Mouse (Mus musculus): Measurements from ENCODE around the gene Gucd1.
"Not testable (repeated sequence)": the region's sequence is repeated elsewhere in the genome, so short reads cannot be mapped to it uniquely, and the experiment has no call there.

Gucd1 gene

DNA sequence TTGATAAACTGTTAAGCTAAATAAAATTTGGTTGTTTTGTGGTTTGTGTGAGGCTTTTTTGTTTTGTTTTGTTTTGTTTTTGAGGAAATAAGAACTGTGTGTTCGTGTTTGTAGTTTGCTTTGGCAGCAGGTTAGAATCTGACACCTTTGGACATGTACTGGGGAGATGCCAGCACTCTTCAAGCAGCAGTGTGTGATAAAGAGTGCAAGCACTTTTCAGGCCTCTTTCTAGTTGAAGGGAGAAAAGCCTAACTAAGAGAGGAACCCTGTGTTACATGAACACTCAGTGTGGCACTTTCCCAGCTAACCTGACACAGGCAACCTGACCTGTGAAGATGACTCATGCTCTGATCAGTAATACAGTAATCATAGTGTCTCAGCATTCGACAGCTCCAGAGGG lies 17.7 kb upstream of the Gucd1 start:
- no peak for DNase-seq (ENCODE audit: low spot score)

DNA sequence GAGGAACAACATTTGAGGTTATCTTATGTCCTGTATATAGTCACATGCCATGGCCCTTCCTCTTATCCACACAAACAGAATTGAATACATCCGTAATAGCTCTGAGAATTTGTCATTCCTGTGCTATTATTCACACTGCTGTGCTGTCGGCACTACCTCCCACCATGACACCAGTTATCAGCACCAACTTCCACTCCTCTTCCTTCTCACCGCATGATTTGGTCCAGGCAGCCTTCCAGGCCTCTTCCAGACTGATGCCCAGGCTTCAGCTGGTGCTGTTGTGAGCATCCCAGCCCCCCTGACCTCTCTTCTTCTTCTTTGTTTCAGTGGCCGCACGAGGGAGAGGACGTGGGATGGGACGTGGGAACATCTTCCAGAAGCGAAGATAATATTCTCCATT lies 17.2 kb upstream of the Gucd1 start:
- no peak for DNase-seq (ENCODE audit: low spot score)

DNA sequence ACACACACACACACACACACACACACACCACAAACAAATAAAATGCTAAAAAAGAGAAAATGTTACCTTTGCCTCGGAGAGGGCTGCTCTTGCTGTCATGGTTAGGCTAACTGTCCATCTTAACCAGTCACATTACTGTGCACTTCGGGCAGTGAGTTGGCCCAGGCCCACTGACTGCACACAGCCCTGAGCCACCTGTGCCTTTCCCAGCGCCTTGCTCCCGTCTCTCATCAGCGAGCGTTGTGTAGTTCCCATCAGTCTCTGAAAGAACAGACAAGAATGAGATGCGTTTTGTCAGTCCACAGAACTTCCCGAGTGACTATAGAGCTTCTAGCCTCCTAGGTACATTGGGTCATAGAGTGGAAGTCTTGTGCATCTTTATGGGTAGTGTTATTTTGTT lies 16.4 kb upstream of the Gucd1 start:
- no peak for DNase-seq (ENCODE audit: low spot score)

DNA sequence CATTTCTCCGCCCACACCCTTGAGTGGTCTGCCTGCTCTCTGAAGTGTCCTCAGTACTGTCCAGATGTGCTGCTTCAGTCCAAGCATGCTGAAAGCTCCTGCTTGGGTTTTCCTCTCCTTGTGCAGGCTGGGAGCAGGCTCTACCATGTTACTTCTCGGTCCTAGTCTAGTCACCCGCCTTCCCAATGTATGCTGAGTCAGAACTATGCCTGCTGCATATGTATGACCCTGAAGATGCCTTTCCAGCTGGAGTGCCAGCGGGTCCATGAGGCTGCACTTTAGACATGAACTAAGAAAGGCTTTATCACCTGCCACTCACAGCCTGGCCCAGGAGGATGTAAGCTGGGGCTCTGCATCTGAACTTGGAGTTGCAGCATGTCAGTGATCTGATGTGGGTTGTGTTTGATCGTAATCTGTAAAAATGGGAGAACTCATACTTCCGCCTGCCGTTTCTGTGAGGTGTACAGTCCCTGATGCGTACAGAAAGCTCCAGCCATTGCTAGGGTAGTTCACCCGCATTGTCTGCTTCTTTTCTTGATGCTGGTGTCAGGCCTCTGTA lies 13.8 kb upstream of the Gucd1 start:
- DNase-seq (ENCODE audit: low spot score) = no peak

DNA sequence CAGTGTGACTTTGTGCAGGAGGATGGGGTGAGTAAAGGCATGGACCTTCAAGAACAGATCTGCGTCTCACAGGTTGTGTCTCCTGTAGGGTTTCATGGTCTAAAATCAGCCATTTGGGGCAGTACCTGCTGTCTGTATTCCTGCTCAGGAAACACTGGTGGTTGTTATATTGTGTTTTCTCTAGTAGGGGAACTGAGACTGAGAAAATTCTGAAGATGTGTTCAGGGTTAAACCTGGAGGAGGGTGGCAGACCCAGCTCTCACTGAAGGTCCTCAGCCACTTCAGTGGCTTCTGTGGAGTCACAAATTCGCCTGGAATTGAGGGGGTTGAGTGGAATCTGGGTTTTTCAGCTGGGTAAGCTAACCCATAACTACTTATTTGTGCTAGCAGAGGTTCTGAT lies 12.6 kb upstream of the Gucd1 start:
- DNase-seq (ENCODE audit: low spot score) = no peak

DNA sequence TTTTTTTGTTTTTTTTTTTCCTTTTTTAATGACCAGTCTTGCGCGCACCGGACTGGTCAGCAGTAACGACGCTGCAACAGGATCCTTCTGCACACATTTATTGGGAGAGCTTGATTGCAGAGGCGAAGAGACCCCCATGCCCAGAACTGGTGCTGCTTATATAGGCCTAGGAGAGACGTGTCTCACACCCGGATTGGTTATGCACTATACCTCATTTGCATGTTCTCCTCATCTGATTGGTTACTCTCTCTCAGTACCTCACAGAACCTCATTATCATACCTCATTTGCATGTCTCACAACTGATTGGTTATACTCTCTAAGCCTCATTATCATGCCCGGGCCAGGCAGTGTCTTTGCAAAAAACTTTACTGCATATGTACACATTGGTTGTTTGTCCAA lies 7.7 kb upstream of the Gucd1 start:
- DNase-seq (ENCODE audit: low spot score) = not testable (repeated sequence)

DNA sequence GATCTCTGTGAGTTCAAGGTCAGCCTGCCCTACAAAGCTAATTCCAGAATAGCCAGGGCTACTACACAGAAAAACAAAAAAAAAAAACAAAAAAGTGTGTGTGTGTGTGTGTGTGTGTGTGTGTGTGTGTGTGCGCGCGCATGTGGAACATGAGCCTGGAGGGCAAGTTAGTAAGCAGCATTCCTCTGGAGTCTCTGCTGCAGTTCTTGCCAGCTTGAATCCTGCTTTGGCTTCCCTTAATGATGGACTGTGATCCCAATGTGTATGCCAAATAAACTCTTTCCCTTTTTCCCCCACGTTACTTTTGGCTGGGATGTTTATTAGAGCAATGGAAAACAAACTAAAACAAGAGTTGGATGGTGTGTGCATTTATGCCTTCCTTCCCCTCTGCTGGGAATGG lies 3.9 kb upstream of the Gucd1 start:
- no peak for DNase-seq (ENCODE audit: low spot score)

DNA sequence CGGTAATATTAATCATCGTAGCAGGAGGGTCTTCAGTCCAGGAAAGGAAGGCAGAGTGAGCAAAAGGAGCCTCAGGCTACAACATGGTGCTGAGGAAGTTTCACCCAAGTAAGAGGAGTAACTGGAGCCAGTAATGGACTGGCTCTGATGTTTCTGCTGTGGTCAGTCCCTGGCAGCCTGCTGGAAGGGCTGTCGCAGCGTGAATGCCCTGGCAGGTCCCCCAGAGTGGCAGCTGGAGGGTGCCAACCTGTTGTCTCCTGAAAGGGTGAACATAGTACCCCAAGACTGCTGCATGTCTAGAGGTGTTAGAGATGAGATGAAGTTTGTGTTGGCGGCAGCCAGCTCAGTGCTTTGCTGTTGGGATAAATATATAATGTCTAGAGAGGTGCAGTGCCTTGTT lies 2.8 kb upstream of the Gucd1 start:
- no peak for DNase-seq (ENCODE audit: low spot score)

DNA sequence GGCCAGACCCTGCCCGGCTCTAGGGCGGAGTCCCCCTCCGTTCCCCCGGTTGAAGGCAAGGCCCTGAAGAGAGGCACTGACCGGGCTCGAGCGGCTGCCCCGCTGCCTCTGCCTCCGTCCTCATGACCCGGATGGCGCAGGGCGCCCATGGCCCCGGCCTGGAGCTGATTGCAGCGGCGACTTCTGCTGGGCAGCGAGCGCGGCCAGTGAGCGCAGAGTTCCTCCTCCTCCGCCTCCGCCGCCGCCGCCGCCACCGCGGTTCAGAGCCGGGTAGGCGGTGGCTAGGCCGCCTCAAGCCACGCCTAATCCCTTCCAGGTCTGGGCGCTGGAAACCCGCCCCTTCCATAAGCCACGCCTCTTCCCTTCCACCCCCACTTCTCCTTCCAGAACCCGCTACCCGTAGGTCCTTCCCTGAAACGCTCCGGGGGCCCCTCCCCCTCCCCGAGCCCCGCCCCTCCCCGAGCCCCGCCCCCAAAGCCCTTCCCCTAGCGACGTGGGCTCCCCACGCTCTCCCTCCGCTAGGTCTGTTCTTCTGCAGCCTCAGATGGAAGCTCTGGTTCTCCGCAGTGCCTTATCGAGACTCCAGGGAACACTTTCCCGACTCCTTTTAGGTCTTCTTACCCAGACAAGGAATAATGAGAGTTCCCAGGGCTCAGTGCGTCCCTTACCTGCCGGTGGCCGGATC lies 557 bp downstream of the Gucd1 start, which contains the start of gene Snrpd3:
TSS of gene Snrpd3 (plus strand) at position 479 of the 685 bp plus-strand sequence.
- peak; percentile 91 for DNase-seq (ENCODE audit: low spot score)

DNA sequence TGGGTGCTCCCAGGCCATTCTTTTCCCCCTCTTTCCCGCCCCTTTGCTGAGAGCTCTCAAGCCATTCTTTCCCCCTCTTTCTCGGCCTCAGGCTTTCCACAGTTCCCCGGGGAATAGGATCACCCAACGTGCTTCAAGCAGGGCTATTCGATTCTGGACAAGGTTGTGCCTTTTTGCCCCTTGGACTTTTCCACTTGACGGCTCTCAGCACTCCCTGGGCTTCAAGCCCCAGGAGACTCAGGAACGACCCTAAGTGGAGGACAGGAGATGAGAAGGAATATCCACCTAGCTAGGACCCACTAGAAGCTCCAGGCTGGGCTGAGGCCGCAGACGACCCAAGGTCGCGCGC lies 1.1 kb downstream of the Gucd1 start:
- DNase-seq (ENCODE audit: low spot score) = no peak

DNA sequence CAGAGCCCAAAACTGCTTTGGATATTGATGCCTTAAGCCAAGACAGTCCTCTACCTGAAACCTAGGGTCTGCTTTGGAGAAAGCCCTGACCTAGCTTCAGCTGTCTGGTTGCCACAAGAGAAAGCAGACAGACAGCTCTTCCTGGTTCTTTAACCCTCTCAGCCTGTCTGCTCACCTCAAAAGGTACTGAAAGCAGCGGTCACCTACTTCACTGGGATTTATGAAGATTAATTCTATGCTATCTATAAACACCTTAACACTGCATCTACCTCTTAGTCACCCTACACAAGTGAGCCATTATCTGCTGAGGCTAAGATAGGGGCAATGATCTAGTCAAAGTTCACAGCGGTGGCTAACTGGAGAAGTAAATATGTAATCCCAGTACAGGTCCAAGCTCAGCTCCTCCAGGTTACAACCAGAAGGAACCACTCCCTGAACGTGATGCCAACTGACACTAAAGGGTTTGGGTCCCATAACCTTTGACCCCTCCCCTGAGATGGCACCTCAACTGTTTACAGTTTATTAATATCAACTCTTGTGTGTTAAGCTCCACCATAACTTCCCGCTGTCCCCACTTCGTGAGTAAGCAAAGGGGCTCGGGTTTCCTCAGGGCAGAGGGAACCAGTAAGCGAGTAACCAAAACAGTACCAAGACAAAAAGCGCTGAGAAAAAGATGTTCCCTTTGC lies 1.6 kb downstream of the Gucd1 start:
- peak; percentile 25 for DNase-seq (ENCODE audit: low spot score)

DNA sequence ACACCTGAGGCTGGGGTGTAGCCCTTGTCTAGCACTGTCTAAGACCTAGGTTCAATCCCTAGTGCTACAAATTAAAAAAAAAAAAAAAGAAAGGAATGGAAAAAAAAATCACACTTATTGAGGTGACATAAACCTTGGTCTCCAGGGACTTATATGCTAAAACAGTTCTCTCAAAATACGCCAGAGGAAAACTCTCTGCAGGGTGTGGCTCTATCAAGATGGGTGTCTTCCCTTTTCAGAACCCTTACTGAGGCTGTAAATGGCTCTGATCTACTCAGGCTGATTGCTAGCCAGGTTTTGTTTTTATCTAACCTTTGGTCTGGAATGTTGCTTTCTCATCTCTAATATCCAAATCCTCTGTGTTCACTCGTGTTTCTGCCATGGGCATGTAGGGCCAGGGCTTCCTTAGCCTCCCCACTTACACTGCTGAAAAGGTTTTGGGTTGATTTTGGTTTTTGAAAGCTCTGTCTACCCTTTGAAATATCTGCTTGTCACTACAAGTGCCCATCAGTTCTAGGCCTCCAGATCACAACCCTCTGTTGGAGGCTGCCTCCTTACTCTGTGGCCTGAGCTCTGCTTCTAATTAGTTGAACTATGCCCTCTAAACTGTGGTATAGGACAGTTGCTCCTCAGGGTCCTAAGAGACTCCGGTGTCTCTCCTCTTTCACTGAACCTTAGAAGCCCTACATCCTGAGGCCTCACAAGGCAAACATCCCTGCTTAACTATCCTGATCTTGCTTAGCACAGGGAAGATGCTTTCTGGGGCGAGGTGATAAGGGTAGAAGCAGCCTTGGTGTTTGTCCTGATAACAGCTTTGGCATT lies 2.3 kb downstream of the Gucd1 start:
- no peak for DNase-seq (ENCODE audit: low spot score)

DNA sequence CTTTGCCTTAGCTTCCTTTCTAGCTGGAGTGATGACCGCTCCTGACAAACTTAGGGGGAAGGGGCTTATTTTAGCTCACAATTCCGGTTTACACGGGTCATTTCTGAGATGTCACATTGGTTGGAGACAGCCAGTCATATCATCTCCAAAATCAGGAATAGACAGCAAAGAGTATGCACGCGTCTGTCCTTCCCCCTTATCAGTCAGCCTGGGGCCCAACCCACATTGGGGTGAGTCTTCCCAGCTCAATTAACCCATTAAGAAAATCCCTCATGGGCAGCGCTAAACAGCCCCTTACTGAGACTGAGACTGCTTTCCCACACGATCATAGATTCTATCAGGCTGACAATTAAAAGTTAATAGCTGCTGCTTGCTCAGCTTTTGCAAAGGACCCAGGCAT lies 3.4 kb downstream of the Gucd1 start:
- no peak for DNase-seq (ENCODE audit: low spot score)

DNA sequence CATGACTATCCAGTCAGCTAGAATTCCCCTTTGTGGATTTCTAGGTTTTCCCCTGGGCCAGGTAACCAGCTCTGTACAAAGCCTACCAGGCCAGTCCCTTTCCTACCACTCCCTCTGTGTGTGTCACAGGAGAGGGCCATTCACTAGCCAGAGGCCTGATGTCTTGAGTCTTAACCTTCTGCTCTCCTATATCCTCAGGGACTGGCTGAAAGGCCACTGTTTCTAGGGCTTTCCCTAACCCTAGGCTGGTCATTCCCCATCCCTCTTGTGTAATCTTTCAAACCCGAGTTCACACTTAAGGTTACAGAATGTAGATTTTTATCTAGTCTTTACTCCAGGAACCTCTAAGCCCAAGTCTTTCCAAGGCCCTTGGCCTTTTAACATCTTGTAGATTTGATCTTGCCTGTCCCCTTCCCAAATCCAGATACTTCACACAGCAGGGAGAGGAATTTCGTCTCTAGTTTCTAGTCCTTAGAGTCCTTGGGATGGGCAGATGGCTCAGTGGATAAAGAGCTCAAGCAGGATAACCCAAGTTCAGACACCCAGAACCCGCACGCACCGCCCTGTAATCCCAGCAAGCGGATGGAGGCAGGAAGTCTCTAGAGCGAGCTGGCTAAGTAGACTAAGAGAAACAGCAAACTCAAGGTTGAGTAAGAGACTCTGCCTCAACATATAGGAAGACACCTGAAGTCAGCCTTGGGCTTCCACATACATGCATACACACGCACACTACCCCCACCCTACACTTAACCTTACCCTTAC lies 4.3 kb downstream of the Gucd1 start:
- no peak for DNase-seq (ENCODE audit: low spot score)

DNA sequence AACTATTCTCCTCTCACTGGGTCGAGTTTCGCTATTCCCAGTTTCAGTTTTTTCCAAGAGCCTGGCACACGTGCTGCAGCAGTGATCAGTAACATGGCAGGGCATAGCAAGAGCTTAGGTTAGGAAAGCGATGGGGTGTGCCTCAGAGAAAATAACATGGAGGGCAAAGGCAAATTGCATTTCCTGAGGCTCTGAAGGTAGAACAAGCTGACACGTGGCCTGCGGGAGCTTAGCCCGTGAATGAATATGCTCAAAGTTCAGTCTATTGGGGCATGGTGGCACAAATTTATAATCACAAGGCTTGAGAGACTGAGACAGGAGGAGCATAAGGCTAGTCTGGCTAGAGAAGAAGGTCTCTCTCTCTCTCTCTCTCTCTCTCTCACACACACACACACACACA lies 5.0 kb downstream of the Gucd1 start:
- DNase-seq (ENCODE audit: low spot score) = no peak

DNA sequence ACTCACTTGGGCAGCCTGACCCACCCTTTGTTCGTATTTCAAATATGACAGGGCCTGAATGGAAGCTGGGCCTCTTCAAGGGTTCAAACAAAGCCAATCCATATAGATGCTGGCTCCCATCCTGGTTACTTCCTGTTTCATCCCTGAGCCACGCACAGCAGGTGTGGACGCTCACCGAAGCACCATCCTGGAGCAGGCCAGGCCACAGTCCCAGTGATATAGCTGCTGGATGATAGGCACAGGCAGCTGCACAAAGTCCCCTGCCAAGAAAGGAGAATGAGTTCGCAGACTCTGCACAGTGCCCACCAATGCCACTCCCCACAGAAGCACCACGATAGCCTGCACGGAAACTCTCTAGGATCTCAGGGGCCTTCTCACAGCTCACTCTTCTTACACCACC lies 5.9 kb downstream of the Gucd1 start:
- DNase-seq (ENCODE audit: low spot score) = no peak

DNA sequence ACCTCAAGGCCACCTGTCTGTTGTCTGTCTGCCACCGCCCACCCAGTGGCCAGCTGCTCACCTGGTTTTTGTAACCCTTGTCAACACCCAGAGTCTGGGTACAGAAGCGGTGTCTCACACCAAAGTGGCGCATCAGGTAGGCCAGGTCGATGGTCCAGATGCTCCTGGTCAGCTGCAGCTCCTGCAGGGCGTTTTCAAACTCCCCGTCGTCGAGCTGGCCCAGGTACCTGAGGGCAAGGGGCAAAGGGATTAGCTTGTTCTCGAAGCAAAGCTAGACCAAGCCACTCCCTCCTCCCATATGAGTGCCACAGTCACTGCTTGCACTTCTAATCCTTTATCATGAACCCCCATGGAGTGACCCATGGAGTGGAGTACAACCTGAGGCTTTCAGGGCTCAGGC lies 6.7 kb downstream of the Gucd1 start:
- DNase-seq (ENCODE audit: low spot score) = no peak

DNA sequence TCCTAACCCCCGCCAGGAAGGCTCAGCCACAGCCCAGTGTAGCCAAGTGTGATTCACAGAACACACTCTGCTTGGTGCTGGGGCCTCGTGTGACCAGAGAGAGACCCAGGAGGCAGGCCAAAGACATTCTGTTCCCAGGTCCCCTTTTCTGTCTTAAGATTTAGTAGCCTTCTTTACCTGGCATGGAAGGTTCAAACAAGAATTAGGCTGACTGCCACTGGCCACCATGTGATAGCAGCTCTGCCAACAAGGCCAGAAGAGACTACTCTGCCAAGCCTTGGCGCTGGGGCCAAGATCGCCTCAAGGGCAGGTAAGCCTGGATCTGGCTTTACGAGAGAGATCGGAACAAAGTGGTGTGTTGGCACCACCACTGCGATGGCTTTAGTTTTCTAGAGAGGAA lies 7.3 kb downstream of the Gucd1 start:
- DNase-seq (ENCODE audit: low spot score) = no peak

DNA sequence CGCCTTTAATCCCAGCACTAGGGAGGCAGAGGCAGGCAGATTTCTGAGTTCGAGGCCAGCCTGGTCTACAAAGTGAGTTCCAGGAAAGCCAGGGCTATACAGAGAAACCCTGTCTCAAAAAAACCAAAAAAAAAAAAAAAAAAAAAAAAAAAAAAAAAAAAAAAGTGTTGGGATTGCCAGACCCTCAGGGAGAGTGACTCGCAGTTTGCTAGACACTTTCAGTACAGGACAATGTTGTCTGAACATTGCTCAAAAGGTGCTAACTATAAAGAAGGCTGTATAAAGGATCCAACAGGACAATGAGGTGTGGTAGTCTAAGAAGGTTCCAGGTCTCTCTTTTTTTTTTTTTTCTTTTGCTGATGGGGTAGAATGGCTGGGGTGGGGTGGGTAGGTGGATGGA lies 11.8 kb downstream of the Gucd1 start:
- not testable (repeated sequence) for DNase-seq (ENCODE audit: low spot score)

DNA sequence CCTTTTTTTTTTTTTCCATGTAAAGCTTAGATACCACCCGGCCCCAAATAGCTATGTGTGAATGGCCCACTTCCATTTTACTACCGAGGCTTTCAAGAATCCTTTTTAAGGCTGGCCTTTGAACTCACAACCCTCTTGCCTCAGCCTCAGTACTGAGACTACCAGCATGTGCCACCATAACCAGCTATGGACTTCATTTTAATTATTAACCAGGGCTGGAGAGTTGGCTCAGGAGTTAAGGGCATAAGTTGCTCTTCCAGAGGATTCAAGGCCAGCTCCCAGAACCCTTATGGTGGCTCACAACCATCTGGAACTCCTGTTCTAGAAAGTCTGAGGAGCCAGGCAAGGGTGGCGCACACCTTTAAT lies 12.7 kb downstream of the Gucd1 start:
- DNase-seq (ENCODE audit: low spot score) = no peak

DNA sequence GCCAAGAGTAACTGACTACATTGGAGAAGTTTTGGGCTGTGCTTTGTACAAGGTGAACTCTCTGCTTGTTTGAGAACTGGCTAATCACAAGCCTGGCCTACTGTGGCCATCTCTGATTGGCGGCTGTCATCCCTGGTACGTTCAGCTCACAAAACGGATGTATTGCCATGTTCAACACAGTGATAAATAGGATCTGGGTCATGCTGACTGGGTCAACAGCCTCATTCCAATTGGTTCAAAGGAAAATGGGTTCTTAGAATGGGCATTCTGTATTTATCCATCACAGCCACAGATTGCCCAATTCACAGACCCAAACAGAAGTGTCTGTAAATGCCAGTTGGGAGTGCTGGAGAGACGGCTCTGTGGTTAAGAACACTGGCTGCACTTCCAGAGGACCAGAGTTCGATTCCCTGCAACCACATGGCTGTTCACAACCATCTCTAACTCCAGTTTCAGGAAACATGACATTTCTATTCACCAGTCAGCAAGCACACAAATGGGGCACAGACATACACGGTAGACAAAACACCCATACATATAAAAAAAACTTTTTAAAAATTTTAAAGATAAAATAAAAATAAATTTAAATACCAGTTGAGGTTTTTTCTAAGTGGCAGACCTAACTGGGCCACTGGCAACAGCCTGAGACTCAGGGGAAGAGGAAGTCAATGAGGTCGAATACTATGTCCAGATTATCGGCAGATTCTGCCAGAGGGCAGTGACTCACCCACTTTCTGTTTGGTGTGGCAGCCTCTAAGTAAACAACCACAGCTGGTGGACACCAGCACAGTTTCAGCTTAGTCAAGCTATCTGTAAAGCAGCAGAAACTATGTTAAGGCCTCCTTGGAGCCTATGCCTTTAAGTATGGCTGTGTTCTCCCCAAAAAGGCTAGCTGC lies 13.3 kb downstream of the Gucd1 start:
- DNase-seq (ENCODE audit: low spot score) = no peak

Data from layer of hippocampus, adult 11-12 months (tissue).